Mouse (Mus musculus) neural tube, embryonic 12.5 days (tissue): ENCODE measurements at regions not wholly inside any gene's neighbourhood (a gene's known extent, or its start where the extent isn't known, plus 50 kb on each side); places are given as distances from the start of the nearest gene placed in this dataset.

ENCODE experiments used
- ATAC-seq: fragments of 200-750 bp; cut with Nextera tagmentation; 2 replicates; pipeline ENCODE4 v1.8.0; 2017; ENCODE audit warnings: low read depth, mild to moderate bottlenecking, moderate TSS enrichment, moderate library complexity; ENCODE audit not compliant: low FRiP score
- H3K27ac ChIP-seq: fragments of 300-500 bp; sonication (generic); 2 replicates; pipeline ENCODE4 v1.5.1; 2016
- H3K27me3 ChIP-seq: fragments of 300-500 bp; sonication (generic); replicated peaks from 2 replicates; pipeline ENCODE4 v1.6.1; 2016; ENCODE audit warnings: mild to moderate bottlenecking
- H3K36me3 ChIP-seq: fragments of 300-500 bp; sonication (generic); 2 replicates; pipeline ENCODE4 v1.6.1; 2016; ENCODE audit warnings: mild to moderate bottlenecking
- H3K4me1 ChIP-seq: fragments of 300-500 bp; sonication (generic); 2 replicates; pipeline ENCODE4 v1.6.1; 2016
- H3K4me2 ChIP-seq: fragments of 300-500 bp; sonication (generic); replicated peaks from 2 replicates; pipeline ENCODE4 v1.6.1; 2016; ENCODE audit warnings: mild to moderate bottlenecking
- H3K4me3 ChIP-seq: fragments of 300-500 bp; sonication (generic); 2 replicates; pipeline ENCODE4 v1.5.1; 2016
- H3K9ac ChIP-seq: fragments of 300-500 bp; sonication (generic); 2 replicates; pipeline ENCODE4 v1.6.1; 2016; ENCODE audit warnings: mild to moderate bottlenecking
- H3K9me3 ChIP-seq: fragments of 300-500 bp; sonication (generic); 2 replicates; pipeline ENCODE4 v1.6.1; 2016; ENCODE audit warnings: mild to moderate bottlenecking
- WGBS: fragments of 180-500 bp; shearing (Covaris S2); methylation state at CpG from one replicate; pipeline ENCODE4 v1.1.7; 2016; 5-methylcytosine and 5-hydroxymethylcytosine counted together

DNA sequence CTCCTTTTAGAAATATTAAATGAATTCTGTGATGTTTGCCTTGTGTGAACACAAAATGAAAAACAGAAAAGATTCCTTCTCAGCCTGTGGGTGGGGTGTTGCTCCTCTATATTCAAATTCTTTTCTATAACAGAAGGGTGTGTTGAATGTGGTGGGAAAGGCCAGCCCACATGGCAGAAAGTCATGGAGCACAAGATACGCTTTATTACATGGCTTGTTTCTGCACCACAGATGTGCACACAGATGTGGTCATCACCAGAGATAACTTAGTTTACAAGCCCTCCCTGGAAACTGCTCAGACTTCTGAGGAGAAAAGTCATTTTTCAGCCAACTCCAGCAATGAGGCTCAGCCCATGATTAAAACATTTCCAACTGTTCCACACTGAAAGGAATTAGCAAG is 475.1 kb upstream of the Jag1 start:
- H3K9me3 ChIP-seq, result no peaks in the 10 kb centered on the region
- no peak overlapping the region for H3K9ac ChIP-seq
- no peak for ATAC-seq
- 83% methylated on average over 1 of the region's 1 CpGs for whole genome bisulfite sequencing
- H3K36me3 ChIP-seq, result no peaks in the 10 kb centered on the region
- H3K4me2 ChIP-seq, result no peak overlapping the region
- H3K4me3 ChIP-seq, result no peak overlapping the region
- H3K27ac ChIP-seq, result no peak overlapping the region
- H3K4me1 ChIP-seq, result no peaks in the 10 kb centered on the region
- H3K27me3 ChIP-seq, result no peaks in the 10 kb centered on the region

DNA sequence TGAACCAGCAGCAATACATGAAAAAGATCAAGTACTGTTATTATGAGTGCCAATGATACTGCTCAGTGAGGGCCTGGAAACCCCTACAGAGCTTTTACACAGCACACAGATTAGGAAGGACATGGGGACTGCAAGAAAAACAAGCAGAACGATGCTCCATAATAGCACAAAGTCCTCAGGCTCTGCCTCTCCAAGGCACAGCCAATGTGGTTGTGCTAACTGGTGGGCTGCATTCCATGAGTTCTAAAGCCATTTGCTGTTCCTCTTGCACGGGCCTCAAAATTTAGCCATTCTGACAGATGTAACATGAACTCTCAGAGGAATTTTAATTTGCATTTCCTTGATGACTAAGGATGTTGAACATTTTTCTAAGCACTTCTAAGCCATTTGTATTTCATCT is 465.0 kb upstream of the Jag1 start:
- ATAC-seq, result no peak
- 53% methylated on average over 2 of the region's 2 CpGs for WGBS
- H3K4me3 ChIP-seq, result no peak overlapping the region
- H3K9ac ChIP-seq, result no peak overlapping the region
- no peaks in the 10 kb centered on the region for H3K4me1 ChIP-seq
- H3K27ac ChIP-seq, result no peak overlapping the region
- H3K36me3 ChIP-seq, result no peaks in the 10 kb centered on the region
- no peaks in the 10 kb centered on the region for H3K27me3 ChIP-seq
- no peaks in the 10 kb centered on the region for H3K9me3 ChIP-seq
- no peak overlapping the region for H3K4me2 ChIP-seq

DNA sequence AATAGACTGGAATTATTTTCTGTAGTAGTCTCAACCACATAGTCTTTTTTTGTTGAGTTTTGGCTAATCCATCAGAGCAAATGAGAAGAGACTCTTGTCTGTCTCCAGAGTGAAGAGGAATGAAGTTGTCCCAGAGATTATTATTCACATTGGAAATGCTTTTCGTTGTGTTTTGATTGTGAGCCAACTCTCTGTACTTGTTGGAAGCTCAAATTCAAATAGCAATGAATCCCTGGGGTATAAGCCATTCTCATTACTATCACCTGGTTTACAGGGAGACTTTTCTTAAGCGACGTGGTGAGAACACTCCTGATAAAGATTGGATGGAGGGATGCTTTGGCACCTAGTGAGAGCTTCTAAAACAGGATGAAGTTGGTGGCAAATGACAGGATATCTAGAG is 459.3 kb upstream of the Jag1 start:
- Histone ChIP-seq H3K4me3 (no peak overlapping the region), H3K27ac (no peak overlapping the region), H3K9ac (no peak overlapping the region), H3K9me3 (no peaks in the 10 kb centered on the region), H3K4me2 (no peak overlapping the region), H3K4me1 (no peaks in the 10 kb centered on the region), H3K36me3 (no peaks in the 10 kb centered on the region), H3K27me3 (no peaks in the 10 kb centered on the region)
- 86% methylated on average over 3 of the region's 3 CpGs for WGBS
- ATAC-seq, result no peak

DNA sequence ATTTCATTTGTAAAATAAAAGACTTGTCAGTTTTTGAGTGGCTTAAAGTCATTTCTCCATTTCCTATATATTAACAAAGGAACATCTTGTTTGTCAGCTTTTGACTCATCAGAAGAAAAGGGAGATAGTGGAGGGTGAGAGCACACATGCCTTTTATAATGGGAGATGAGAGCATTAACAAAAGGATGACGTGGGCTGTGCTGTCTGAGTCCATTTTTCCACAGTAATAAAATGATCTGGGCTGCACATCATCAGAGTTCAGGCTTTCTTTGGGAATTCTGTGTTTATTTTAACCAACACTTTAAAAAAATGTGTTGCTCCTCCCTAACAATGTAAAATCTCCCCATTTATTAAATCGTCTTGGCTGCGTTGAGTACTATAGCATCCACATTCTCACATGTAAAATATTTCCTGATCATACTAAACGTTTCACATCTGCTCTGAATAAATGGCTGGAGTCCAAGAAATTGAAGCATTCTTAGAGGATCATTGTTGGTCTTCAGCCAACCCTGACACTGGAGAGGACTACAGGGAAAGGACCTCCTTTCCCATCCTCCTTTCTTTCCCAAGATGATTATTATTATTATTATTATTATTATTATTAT is 458.5 kb upstream of the Jag1 start:
- H3K27me3 ChIP-seq, result no peaks in the 10 kb centered on the region
- H3K27ac ChIP-seq, result no peak overlapping the region
- H3K4me1 ChIP-seq, result no peaks in the 10 kb centered on the region
- 75% methylated on average over 4 of the region's 4 CpGs for WGBS
- H3K9ac ChIP-seq, result no peak overlapping the region
- H3K4me3 ChIP-seq, result no peak overlapping the region
- no peak for ATAC-seq
- no peaks in the 10 kb centered on the region for H3K36me3 ChIP-seq
- no peaks in the 10 kb centered on the region for H3K9me3 ChIP-seq
- H3K4me2 ChIP-seq, result no peak overlapping the region

DNA sequence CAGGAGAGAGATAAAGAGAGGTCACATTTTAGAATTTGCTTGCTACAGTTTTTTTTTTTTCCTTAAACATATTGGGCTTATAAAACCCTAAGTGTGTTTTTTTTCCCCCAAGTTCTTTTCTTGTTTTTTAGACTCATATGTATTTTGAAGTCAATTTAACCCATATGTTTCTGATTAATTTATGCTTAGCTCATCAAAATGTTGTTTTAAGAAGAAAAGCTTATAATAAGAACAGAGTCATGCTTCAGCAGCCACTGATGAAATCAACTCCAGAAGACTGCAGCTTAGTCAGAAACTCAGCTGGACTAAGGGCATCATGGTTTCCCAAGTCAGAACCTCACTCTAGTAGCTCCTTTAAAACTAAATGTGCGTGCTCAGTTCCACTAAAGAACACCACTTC is 454.7 kb upstream of the Jag1 start:
- H3K9me3 ChIP-seq, result no peaks in the 10 kb centered on the region
- no peaks in the 10 kb centered on the region for H3K27me3 ChIP-seq
- H3K4me3 ChIP-seq, result no peak overlapping the region
- H3K9ac ChIP-seq, result no peak overlapping the region
- H3K36me3 ChIP-seq, result no peaks in the 10 kb centered on the region
- no peak overlapping the region for H3K27ac ChIP-seq
- no peak overlapping the region for H3K4me2 ChIP-seq
- no peaks in the 10 kb centered on the region for H3K4me1 ChIP-seq
- WGBS, result 92% methylated on average over 1 of the region's 1 CpGs
- no peak for ATAC-seq

DNA sequence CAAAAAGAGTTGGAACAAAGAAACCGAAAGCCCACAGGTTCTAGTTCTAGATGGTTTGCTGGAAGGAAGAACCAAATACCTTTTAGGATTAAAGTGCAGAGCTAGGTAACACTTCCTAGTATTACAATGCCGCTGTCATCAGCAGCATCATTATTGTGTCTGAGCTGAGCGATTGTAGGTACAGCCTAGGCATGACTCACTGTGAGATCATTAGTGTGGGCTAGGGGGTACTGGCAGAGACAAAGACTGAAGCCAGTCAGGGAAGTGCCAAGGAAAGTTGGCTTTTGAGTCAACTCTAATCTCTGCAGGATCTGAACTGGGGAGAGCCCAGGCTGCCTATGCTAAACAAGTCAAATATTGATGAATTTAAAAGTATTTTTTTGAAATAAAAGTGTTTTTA is 450.2 kb upstream of the Jag1 start:
- H3K36me3 ChIP-seq, result no peaks in the 10 kb centered on the region
- WGBS, result 94% methylated on average over 3 of the region's 3 CpGs
- H3K9me3 ChIP-seq, result no peaks in the 10 kb centered on the region
- no peak overlapping the region for H3K27ac ChIP-seq
- no peak overlapping the region for H3K9ac ChIP-seq
- H3K27me3 ChIP-seq, result no peaks in the 10 kb centered on the region
- H3K4me3 ChIP-seq, result no peak overlapping the region
- no peak for ATAC-seq
- H3K4me2 ChIP-seq, result no peak overlapping the region
- no peaks in the 10 kb centered on the region for H3K4me1 ChIP-seq

DNA sequence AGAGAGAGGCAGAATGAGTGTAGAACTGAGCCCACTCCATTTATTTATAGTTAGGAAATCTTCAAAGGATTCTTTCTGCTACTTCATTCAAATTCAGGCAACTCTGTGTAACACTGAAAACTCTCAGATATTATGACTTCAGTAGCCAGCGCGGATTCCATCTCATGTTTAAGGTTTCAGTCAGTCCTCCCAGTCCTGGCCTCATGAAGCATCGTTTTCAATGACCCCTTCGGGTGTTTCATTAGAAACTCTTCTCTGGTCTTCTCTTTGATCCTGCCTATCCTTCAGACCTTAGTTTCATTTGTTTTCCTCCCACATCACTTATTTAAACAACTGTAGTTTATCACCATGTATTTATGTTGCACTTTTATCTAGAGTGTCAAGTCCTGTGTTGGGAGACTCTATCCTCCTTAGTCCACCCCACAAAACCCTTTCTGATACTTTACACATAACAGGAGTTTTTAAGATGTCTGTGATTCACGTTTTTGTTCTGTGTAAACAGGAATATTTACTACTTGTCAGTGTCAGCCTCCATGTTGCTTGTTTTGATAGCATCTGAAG is 447.7 kb upstream of the Jag1 start:
- H3K4me1 ChIP-seq, result no peaks in the 10 kb centered on the region
- WGBS, result 75% methylated on average over 5 of the region's 5 CpGs
- no peak overlapping the region for H3K4me2 ChIP-seq
- H3K4me3 ChIP-seq, result no peak overlapping the region
- H3K9ac ChIP-seq, result no peak overlapping the region
- no peak for ATAC-seq
- H3K36me3 ChIP-seq, result no peaks in the 10 kb centered on the region
- H3K27me3 ChIP-seq, result no peaks in the 10 kb centered on the region
- H3K9me3 ChIP-seq, result no peaks in the 10 kb centered on the region
- no peak overlapping the region for H3K27ac ChIP-seq

DNA sequence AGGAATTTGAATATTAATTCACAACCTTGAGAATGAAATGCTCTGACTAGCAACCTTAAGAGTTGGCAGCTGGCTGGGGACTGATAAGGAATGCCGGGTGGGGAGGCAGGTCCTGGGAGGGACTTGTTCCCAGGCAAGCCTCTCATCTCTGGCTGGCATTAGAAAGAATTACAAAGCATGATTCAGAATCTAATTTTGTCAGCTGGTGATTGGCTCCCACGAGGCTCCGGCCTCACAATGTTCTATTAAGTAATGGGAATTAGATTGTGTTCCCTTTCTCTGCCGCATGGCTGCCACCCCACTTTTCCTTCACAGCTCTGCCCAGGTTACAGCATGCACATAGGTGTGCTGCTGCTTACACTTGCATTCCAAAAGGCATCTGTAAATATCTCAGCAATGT is 443.9 kb upstream of the Jag1 start:
- Histone ChIP-seq H3K4me3 (no peak overlapping the region), H3K4me1 (no peaks in the 10 kb centered on the region), H3K4me2 (no peak overlapping the region), H3K9me3 (no peaks in the 10 kb centered on the region), H3K9ac (no peak overlapping the region), H3K27me3 (no peaks in the 10 kb centered on the region), H3K36me3 (no peaks in the 10 kb centered on the region), H3K27ac (no peak overlapping the region)
- no peak for ATAC-seq
- 56% methylated on average over 4 of the region's 4 CpGs for WGBS

DNA sequence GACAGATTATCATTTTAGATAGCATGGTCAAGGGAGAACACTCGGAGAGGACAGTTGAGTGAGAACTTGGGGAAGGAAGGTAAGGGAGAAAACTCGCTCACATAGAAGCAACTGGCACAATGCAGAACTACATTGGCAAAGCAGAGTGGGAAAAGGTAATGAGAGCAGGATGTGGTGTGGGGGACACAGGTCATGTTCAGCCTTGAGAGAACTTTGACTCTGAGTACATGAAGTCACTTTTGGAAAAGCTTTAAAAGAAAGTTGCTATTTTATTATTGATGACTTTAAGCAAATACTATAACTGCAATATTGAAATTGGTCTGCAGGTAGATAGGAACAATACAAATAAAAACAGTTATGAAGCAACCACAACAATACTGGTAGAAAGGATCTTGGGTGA is 437.4 kb upstream of the Jag1 start:
- Histone ChIP-seq H3K9me3 (no peaks in the 10 kb centered on the region), H3K27ac (no peak overlapping the region), H3K4me2 (no peak overlapping the region), H3K4me1 (no peaks in the 10 kb centered on the region), H3K27me3 (no peaks in the 10 kb centered on the region), H3K4me3 (no peak overlapping the region), H3K9ac (no peak overlapping the region), H3K36me3 (no peaks in the 10 kb centered on the region)
- ATAC-seq, result no peak
- 89% methylated on average over 2 of the region's 2 CpGs for WGBS

DNA sequence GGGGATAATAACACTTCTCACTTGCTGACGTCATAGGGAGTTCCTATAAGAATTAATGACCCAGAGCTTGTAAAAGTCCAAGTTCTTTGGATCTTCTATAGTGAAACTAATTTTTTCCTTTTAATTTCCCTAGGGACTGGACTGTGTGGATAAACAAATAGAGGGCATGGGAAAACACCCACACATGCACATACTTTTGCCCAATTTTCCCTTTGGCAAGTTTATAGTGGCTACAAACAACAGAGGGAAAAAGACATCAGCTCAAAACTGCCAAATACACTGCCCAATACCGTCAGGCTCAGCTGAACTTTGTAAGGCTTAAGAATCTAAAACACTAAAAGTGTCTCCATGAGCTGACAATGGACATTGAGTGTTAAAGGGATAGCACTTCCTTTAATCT is 420.1 kb upstream of the Jag1 start:
- no peaks in the 10 kb centered on the region for H3K27me3 ChIP-seq
- WGBS, result 56% methylated on average over 2 of the region's 2 CpGs
- ATAC-seq, result no peak
- H3K9me3 ChIP-seq, result no peaks in the 10 kb centered on the region
- H3K9ac ChIP-seq, result no peak overlapping the region
- H3K27ac ChIP-seq, result no peak overlapping the region
- H3K4me1 ChIP-seq, result no peaks in the 10 kb centered on the region
- H3K4me2 ChIP-seq, result no peak overlapping the region
- no peaks in the 10 kb centered on the region for H3K36me3 ChIP-seq
- no peak overlapping the region for H3K4me3 ChIP-seq

DNA sequence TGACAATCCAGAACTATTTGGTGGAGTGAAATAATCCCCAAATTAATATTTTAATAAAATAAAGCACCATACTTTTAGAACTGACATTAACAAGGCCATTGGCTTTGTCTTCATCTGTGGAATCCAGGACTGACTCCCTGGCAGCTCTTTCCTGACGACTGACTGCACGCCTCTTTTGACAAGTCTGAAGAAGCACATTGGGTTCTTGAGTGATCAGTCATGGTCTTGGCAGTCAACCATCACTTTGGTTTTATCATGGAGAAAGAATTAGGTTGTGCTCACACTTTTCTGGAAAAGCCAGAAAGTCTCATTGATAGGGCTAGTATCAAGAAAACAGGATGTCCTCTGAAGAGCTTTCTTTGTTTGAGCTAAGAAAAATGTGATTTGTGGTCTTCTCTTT is 399.8 kb upstream of the Jag1 start:
- H3K27ac ChIP-seq, result no peak overlapping the region
- no peak overlapping the region for H3K9ac ChIP-seq
- H3K4me2 ChIP-seq, result no peak overlapping the region
- no peak overlapping the region for H3K4me3 ChIP-seq
- WGBS, result 76% methylated on average over 2 of the region's 2 CpGs
- H3K4me1 ChIP-seq, result no peaks in the 10 kb centered on the region
- no peaks in the 10 kb centered on the region for H3K27me3 ChIP-seq
- no peak for ATAC-seq
- no peaks in the 10 kb centered on the region for H3K36me3 ChIP-seq
- H3K9me3 ChIP-seq, result no peaks in the 10 kb centered on the region

DNA sequence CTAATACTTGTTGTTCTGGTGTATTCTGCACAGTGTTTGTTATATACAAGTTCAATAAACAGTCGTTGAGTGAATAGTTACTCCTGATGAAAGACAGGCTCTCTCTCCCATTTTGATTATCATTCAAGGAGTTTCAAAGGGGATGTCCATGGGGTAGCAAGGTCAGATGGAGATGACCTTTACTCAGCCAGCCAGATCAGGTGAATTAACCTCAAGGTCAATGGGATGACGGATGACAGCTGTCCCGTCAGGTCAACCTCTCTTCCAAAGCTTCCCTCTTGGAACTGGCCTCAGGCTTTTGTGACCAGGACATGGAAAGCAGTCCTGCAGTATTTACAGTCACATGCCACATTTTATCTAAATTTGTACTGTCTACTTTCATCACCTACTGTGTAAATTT is 398.6 kb upstream of the Jag1 start:
- Histone ChIP-seq H3K36me3 (no peaks in the 10 kb centered on the region), H3K9ac (no peak overlapping the region), H3K4me1 (no peaks in the 10 kb centered on the region), H3K4me2 (no peak overlapping the region), H3K27me3 (no peaks in the 10 kb centered on the region), H3K9me3 (no peaks in the 10 kb centered on the region), H3K4me3 (no peak overlapping the region), H3K27ac (no peak overlapping the region)
- ATAC-seq, result no peak
- 65% methylated on average over 3 of the region's 3 CpGs for WGBS

DNA sequence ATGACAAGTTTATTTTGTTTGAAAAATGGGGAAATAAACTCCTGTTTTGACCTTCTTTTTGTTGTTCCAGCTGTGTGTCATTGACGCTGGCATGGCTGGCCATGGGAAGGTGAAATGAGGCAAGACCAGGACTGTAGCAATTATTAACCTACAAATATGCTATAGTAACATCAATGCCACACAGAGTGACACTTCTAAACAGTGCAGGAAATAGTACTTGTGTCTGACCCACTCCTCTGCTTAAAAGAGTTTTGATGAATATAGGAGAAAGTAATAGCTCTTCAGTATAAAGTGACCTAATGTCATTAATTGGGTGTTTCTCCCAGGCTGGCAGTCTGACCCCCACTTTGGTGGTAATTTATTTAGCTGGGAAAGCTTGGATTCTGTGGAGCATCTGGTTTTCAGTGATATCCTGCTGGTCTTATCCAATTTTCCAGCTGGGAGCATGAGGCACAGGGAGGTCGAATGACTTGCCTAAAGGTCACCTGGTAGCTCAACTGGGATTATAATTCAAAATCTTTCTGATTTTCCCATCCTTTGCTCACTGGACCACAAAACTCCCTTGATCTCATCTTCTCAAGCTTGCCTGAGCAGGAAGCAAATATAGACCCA is 397.6 kb upstream of the Jag1 start:
- no peak overlapping the region for H3K4me3 ChIP-seq
- H3K27ac ChIP-seq, result no peak overlapping the region
- no peak overlapping the region for H3K9ac ChIP-seq
- H3K27me3 ChIP-seq, result no peaks in the 10 kb centered on the region
- no peaks in the 10 kb centered on the region for H3K9me3 ChIP-seq
- H3K4me2 ChIP-seq, result no peak overlapping the region
- no peak for ATAC-seq
- no peaks in the 10 kb centered on the region for H3K36me3 ChIP-seq
- no peaks in the 10 kb centered on the region for H3K4me1 ChIP-seq
- 48% methylated on average over 2 of the region's 2 CpGs for WGBS
